Mouse (Mus musculus): Measurements from ENCODE around the gene Sae1.

DNA sequence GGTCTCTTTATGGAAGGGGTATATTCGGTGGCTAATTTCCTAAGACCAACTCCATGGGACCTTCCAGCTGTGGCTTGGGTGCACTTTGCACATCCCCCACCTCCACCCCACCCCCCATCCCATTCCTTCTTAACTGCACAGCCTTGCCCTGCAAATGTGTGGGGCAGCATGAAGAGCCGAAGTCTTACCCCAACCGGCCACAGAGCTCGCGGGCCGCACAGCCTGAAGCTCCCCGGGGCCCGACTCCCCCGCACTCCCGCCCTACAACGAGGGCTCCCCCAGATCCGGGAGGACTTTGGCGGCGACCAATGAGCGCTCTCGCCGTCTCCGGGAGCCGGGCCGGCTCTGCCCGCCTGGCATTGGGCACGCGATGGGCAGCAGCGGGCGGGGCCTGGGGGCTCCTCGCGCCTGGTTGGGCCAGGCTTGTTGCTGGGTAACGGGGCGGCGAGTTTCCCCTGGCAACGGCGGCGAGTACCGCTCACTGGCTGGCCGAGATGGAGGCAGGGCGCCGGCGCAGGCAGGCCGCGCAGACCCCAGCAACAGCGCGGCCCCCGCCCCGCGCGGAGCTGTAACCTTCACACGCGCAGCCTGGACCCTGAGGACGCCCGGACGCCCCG lies 88.1 kb downstream of the Sae1 start:
- TF ChIP-seq POLR2A (IDR thresholded peaks at IDR 0.05; ENCODE audit: control insufficient read depth in 1 of 2, insufficient read depth in 1 of 2, low read depth in 1 of 2, low read length in 2 of 2, poor library complexity in 1 of 2) (no peak), CTCF (IDR thresholded peaks at IDR 0.05 in 2 of 3, conservative IDR thresholded peaks at IDR 0.05 in 1 of 3; ENCODE audit: control insufficient read depth in 1 of 3, insufficient read depth in 1 of 3, low read depth in 2 of 3, low read length in 3 of 3, poor library complexity in 1 of 3, severe bottlenecking in 1 of 3) (no peak), SIN3A (IDR thresholded peaks at IDR 0.05; ENCODE audit: low read length) (no peak), CHD2 (IDR thresholded peaks at IDR 0.05; ENCODE audit: low read length) (no peak), BHLHE40 (IDR thresholded peaks at IDR 0.05; ENCODE audit: borderline replicate concordance, low read depth, low read length) (no peak), ETS1 (IDR thresholded peaks at IDR 0.05; ENCODE audit: low read depth, low read length) (no peak), TCF12 (IDR thresholded peaks at IDR 0.05; ENCODE audit: low read depth, low read length) (no peak), CHD1 (IDR thresholded peaks at IDR 0.05; ENCODE audit: low read depth, low read length) (no peak), GATA1 (IDR thresholded peaks at IDR 0.05; ENCODE audit: low read depth, low read length) (no peak), MAFK (IDR thresholded peaks at IDR 0.05; ENCODE audit: borderline replicate concordance, low read depth, low read length) (no peak)
